8 mouse cellular contexts compared by ENCODE assay signal in genomic region chr13:55727120-55727838, GRCm38 (mm10). TPM values are rescaled to one million over a fixed set of nuclear protein-coding genes. Genes with fewer than 3 reads are reported as not detected.
DNase-seq lines count a peak whose midpoint lies in the region; ATAC-seq and TF ChIP-seq lines count a peak whose summit lies in the region.

Pcbd2 (plus strand) TSS chr13:55727368.

- H3K27me3 ChIP-seq in forebrain, embryonic 10.5 days (ENCODE audit: poor library complexity, severe bottlenecking), result no peaks in the 10 kb centered on the region
- H3K27me3 ChIP-seq in heart, embryonic 14.5 days (ENCODE audit: control insufficient read depth, insufficient read depth, low read length), result no peaks in the 10 kb centered on the region
- H3K27me3 ChIP-seq in liver, embryonic 11.5 days (replicated peaks; ENCODE audit: control insufficient read depth, insufficient read depth, low read length), result no peaks in the 10 kb centered on the region
- no peaks in the 10 kb centered on the region for H3K27me3 ChIP-seq in myocyte (ENCODE audit: control insufficient read depth, insufficient read depth, insufficient read length)

- peak within 1 kb of the TSS; percentile 71 for H3K4me2 ChIP-seq in heart, embryonic 14.5 days (ENCODE audit: low read length)
- H3K4me2 ChIP-seq in liver, embryonic 11.5 days, result peak within 1 kb of the TSS; percentile 70
- H3K4me2 ChIP-seq in myocyte (ENCODE audit: low read depth), result peak within 1 kb of the TSS; percentile 91

- peak; percentile 75 to 76 for DNase-seq in CD8-positive naive resting alpha-beta T cell, adult 2 months (ENCODE audit: low read depth in 2 of 2, low spot score in 2 of 2)
- peak; percentile 61 for DNase-seq in c-Kit-positive CD71-negative TER-119-negative erythroid progenitor cells, embryonic 14.5 days (ENCODE audit: low read depth)
- peak; percentile 80 for DNase-seq in forebrain, embryonic 10.5 days (ENCODE audit: extremely low spot score, low spot score)
- peak; percentile 93 for DNase-seq in kidney, postnatal 10 days
- DNase-seq in liver, embryonic 11.5 days (ENCODE audit: low spot score), result peak; percentile 89
- DNase-seq in spleen, postnatal 4 days (ENCODE audit: low spot score in 2 of 2), result peak; percentile 92 to 95

- TF ChIP-seq POLR2A in myocyte (IDR thresholded peaks at IDR 0.05; ENCODE audit: insufficient read length, low read depth), result peak; percentile 85

- no peaks in the 10 kb centered on the region for H3K79me2 ChIP-seq in myocyte (ENCODE audit: control insufficient read depth, insufficient read depth)

- peak within 1 kb of the TSS; percentile 96 for H3K27ac ChIP-seq in forebrain, embryonic 10.5 days
- H3K27ac ChIP-seq in heart, embryonic 14.5 days (replicated peaks in 1 of 2; ENCODE audit: control insufficient read depth in 1 of 2, insufficient read depth in 1 of 2, low read depth in 2 of 2, low read length in 2 of 2), result peak within 1 kb of the TSS; percentile 96 to 98
- H3K27ac ChIP-seq in liver, embryonic 11.5 days (ENCODE audit: low read depth, low read length), result peak within 1 kb of the TSS; percentile 97

- peaks cover 36% of the 10 kb centered on the region for H3K36me3 ChIP-seq in forebrain, embryonic 10.5 days (replicated peaks)
- H3K36me3 ChIP-seq in heart, embryonic 14.5 days (ENCODE audit: control insufficient read depth, insufficient read depth, low read length), result peaks cover 30% of the 10 kb centered on the region
- H3K36me3 ChIP-seq in liver, embryonic 11.5 days (ENCODE audit: control insufficient read depth, insufficient read depth, low read length), result peaks cover 3% of the 10 kb centered on the region; the same call in 1 of the 2 replicates
- H3K36me3 ChIP-seq in myocyte (ENCODE audit: control insufficient read depth, insufficient read depth), result peaks cover 18% of the 10 kb centered on the region

- peak within 1 kb of the TSS; percentile 86 for H3K9ac ChIP-seq in heart, embryonic 14.5 days (ENCODE audit: low read length)
- H3K9ac ChIP-seq in liver, embryonic 11.5 days (ENCODE audit: low read depth, low read length), result peak within 1 kb of the TSS; percentile 83

- H3ac ChIP-seq in myocyte (ENCODE audit: control insufficient read depth, insufficient read length), result peak within 1 kb of the TSS; percentile 63

- peak within 1 kb of the TSS; percentile 73 for H3K4me3 ChIP-seq in forebrain, embryonic 10.5 days
- H3K4me3 ChIP-seq in heart, embryonic 14.5 days (ENCODE audit: control insufficient read depth in 1 of 2, insufficient read depth in 1 of 2, low read depth in 1 of 2, low read length in 2 of 2), result peak within 1 kb of the TSS; percentile 54 to 58
- H3K4me3 ChIP-seq in liver, embryonic 11.5 days (ENCODE audit: low read depth, low read length), result peak within 1 kb of the TSS; percentile 71
- H3K4me3 ChIP-seq in myocyte, result peak within 1 kb of the TSS; percentile 73

- WGBS in forebrain, embryonic 10.5 days, result under 1% methylated on average over 73 of the region's 73 CpGs
- under 1% methylated on average over 72 of the region's 73 CpGs for WGBS in heart, embryonic 14.5 days
- WGBS in liver, embryonic 11.5 days, result under 1% methylated on average over 62 of the region's 73 CpGs

- 0 out of 2 replicates have a peak, but pooled peaks cover 8% of the 10 kb centered on the region for H3K4me1 ChIP-seq in forebrain, embryonic 10.5 days
- no peaks in the 10 kb centered on the region for H3K4me1 ChIP-seq in heart, embryonic 14.5 days (ENCODE audit: control insufficient read depth in 2 of 2, insufficient read depth in 2 of 2, low read length in 2 of 2)
- no peaks in the 10 kb centered on the region for H3K4me1 ChIP-seq in liver, embryonic 11.5 days (replicated peaks; ENCODE audit: control insufficient read depth, insufficient read depth, low read length)

- H3K9me3 ChIP-seq in forebrain, embryonic 10.5 days, result no peaks in the 10 kb centered on the region
- H3K9me3 ChIP-seq in heart, embryonic 14.5 days (ENCODE audit: control insufficient read depth, low read length), result no peaks in the 10 kb centered on the region
- no peaks in the 10 kb centered on the region for H3K9me3 ChIP-seq in liver, embryonic 11.5 days (ENCODE audit: control insufficient read depth, low read length)

- ATAC-seq in heart, embryonic 14.5 days (ENCODE audit: insufficient number of reproducible peaks, insufficient read depth, low FRiP score, low read depth), result peak; percentile 90
- ATAC-seq in liver, embryonic 11.5 days (replicated peaks; ENCODE audit: low FRiP score), result peak; percentile 87

TF ChIP-seq in myocyte, 11 proteins besides CTCF, POLR2A, EP300 and RAD21:
- TF ChIP-seq MYOG (IDR thresholded peaks at IDR 0.05; ENCODE audit: control insufficient read depth in 1 of 3, insufficient read depth in 1 of 3, insufficient read length in 2 of 3, low read depth in 2 of 3) (peak in 1 of 3 experiments; percentile 39), REST (IDR thresholded peaks at IDR 0.05; ENCODE audit: insufficient read depth, insufficient read length) (no peak), E2F4 (IDR thresholded peaks at IDR 0.05; ENCODE audit: insufficient read depth) (peak; percentile 34), TCF12 (IDR thresholded peaks at IDR 0.05; ENCODE audit: insufficient read depth, poor library complexity, severe bottlenecking) (no peak), POLR2AphosphoS2 (IDR thresholded peaks at IDR 0.05; ENCODE audit: insufficient read length, low read depth) (peak; percentile 87), USF1 (IDR thresholded peaks at IDR 0.05; ENCODE audit: low read depth) (no peak), MYOD1 (IDR thresholded peaks at IDR 0.05; ENCODE audit: control insufficient read depth in 1 of 3, insufficient read length in 2 of 3, low read depth in 2 of 3) (peak in 1 of 3 experiments; percentile 54), CEBPB (IDR thresholded peaks at IDR 0.05; ENCODE audit: insufficient read depth, poor library complexity, severe bottlenecking) (no peak), MAX (IDR thresholded peaks at IDR 0.05; ENCODE audit: low read depth) (no peak), TCF3 (IDR thresholded peaks at IDR 0.05; ENCODE audit: insufficient read length, low read depth) (no peak), SRF (IDR thresholded peaks at IDR 0.05; ENCODE audit: control insufficient read depth, insufficient read length, low read depth) (no peak)

RNA-seq across cellular contexts. Expression of gene Pcbd2, which starts in this region (rescaled TPM):
- polyA plus RNA-seq in forebrain, embryonic 10.5 days (2016; fragmentation: Nextera tagmentation; extraction: Ambion mirVana), result 33.9 and 36.4 TPM in 2 replicates
- 58.7 and 65.0 TPM in 2 replicates for polyA plus RNA-seq in heart, embryonic 14.5 days (2014; fragmentation: Nextera tagmentation; extraction: Ambion mirVana)
- 56.3 and 60.3 TPM in 2 replicates for polyA plus RNA-seq in liver, embryonic 11.5 days (2014; fragmentation: Nextera tagmentation; extraction: Ambion mirVana)
- polyA plus RNA-seq in myocyte (2012; fragmentation: generic; extraction: Trizol), result 57.4 TPM

Comparison
In these comparisons a context has a peak if more than half of its experiments do, and no peak if none do; other contexts are left out.
1. Peak in every context shown above with its lines: DNase-seq, ATAC-seq, H3K4me3 ChIP-seq and H3K27ac ChIP-seq.